Mouse (Mus musculus) lung, adult 2 months (tissue): ENCODE results near the gene Tanc1.

Experiments
- CTCF ChIP-seq: fragments of 200-500 bp; IDR thresholded peaks from 2 replicates; pipeline ENCODE4 v1.5.1; 2011; ENCODE audit warnings: mild to moderate bottlenecking, low read length, control low read depth; ENCODE audit not compliant: insufficient read depth
- POLR2A ChIP-seq: fragments of 200-500 bp; IDR thresholded peaks from 2 replicates; pipeline ENCODE4 v1.6.1; 2011; ENCODE audit warnings: low read depth, mild to moderate bottlenecking, control low read depth, low read length, borderline replicate concordance; ENCODE audit errors: extremely low read depth

GRCm38 (mm10) chr2:59675270-59675995 is 63.6 kb downstream of the Tanc1 start:
- peak; percentile 20; the same call in 1 of the 2 replicates for TF ChIP-seq CTCF
- TF ChIP-seq POLR2A: no peak
